Mouse (Mus musculus) myocyte (in vitro differentiated cells): ENCODE measurements around the gene Vps13d.

ENCODE experiments used
- E2F4 ChIP-seq: IDR thresholded peaks from one replicate; pipeline ENCODE4 v1.6.1; 2011; ENCODE audit warnings: mild to moderate bottlenecking, control low read depth, moderate library complexity; ENCODE audit not compliant: insufficient read depth
- MAX ChIP-seq: IDR thresholded peaks from one replicate; pipeline ENCODE4 v1.6.1; 2011; ENCODE audit warnings: low read depth, mild to moderate bottlenecking, control low read depth
- MYOD1 ChIP-seq, 3 experiments: IDR thresholded peaks; one replicate each; pipeline ENCODE4 v1.6.1; 2011; ENCODE audit warnings: control low read depth in 2 of 3, low read depth in 2 of 3, mild to moderate bottlenecking in 2 of 3, moderate library complexity in 1 of 3; ENCODE audit not compliant: insufficient read length in 2 of 3, control insufficient read depth in 1 of 3
- MYOG ChIP-seq, 3 experiments: IDR thresholded peaks; one replicate each; pipeline ENCODE4 v1.6.1; 2011; ENCODE audit warnings: control low read depth in 2 of 3, low read depth in 2 of 3, mild to moderate bottlenecking in 2 of 3; ENCODE audit not compliant: insufficient read length in 2 of 3, control insufficient read depth in 1 of 3, insufficient read depth in 1 of 3
- POLR2A ChIP-seq: IDR thresholded peaks from one replicate; pipeline ENCODE4 v1.6.1; 2011; ENCODE audit warnings: low read depth, mild to moderate bottlenecking, control low read depth, moderate library complexity; ENCODE audit not compliant: insufficient read length
- POLR2AphosphoS2 ChIP-seq: IDR thresholded peaks from one replicate; pipeline ENCODE4 v1.6.1; 2011; ENCODE audit warnings: low read depth, control low read depth; ENCODE audit not compliant: insufficient read length
- REST ChIP-seq: IDR thresholded peaks from one replicate; pipeline ENCODE4 v1.6.1; 2011; ENCODE audit warnings: mild to moderate bottlenecking, control low read depth, moderate library complexity; ENCODE audit not compliant: insufficient read depth, insufficient read length
- SRF ChIP-seq: IDR thresholded peaks from one replicate; pipeline ENCODE4 v1.6.1; 2011; ENCODE audit warnings: low read depth; ENCODE audit not compliant: control insufficient read depth, insufficient read length
- TCF12 ChIP-seq: IDR thresholded peaks from one replicate; pipeline ENCODE4 v1.6.1; 2011; ENCODE audit warnings: mild to moderate bottlenecking, control low read depth; ENCODE audit not compliant: poor library complexity, insufficient read depth, severe bottlenecking
- TCF3 ChIP-seq: IDR thresholded peaks from one replicate; pipeline ENCODE4 v1.6.1; 2011; ENCODE audit warnings: low read depth, control low read depth; ENCODE audit not compliant: insufficient read length
- USF1 ChIP-seq: IDR thresholded peaks from one replicate; pipeline ENCODE4 v1.6.1; 2011; ENCODE audit warnings: low read depth, mild to moderate bottlenecking, control low read depth, moderate library complexity

DNA sequence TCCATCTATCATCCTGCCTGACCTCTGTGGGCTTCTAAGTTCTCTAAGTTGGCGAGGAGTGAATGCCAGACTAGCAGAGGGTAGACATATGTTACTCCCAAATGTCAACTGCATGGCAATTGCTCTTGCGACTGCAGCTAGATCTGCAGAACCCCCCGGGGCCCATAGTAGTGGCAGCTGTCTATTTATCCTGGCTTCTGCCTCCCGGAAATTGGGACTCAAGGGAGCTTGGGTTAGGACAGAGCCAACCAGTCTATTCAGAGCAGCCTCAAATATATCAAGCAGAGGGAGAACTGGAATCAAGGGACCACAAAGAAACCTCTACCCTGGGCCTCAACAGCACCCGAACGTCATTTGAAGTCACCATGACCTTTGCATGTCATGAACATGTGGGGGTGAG, 22.2 kb upstream of the Vps13d start:
- no peak for TF ChIP-seq POLR2A
- TF ChIP-seq REST = no peak
- TF ChIP-seq TCF12 = no peak
- no peak for TF ChIP-seq POLR2AphosphoS2
- no peak for TF ChIP-seq USF1
- TF ChIP-seq MYOD1 (IDR thresholded peaks at IDR 0.05; ENCODE audit: control insufficient read depth in 1 of 3, insufficient read length in 2 of 3, low read depth in 2 of 3) = no peak
- no peak for TF ChIP-seq SRF
- no peak for TF ChIP-seq MAX
- TF ChIP-seq E2F4 = no peak
- TF ChIP-seq MYOG (IDR thresholded peaks at IDR 0.05; ENCODE audit: control insufficient read depth in 1 of 3, insufficient read depth in 1 of 3, insufficient read length in 2 of 3, low read depth in 2 of 3) = no peak
- TF ChIP-seq TCF3 = no peak
